Mouse (Mus musculus): Measurements from ENCODE around the gene Rbks.
"Not testable (repeated sequence)": the region's sequence is repeated elsewhere in the genome, so short reads cannot be mapped to it uniquely, and the experiment has no call there.

DNA sequence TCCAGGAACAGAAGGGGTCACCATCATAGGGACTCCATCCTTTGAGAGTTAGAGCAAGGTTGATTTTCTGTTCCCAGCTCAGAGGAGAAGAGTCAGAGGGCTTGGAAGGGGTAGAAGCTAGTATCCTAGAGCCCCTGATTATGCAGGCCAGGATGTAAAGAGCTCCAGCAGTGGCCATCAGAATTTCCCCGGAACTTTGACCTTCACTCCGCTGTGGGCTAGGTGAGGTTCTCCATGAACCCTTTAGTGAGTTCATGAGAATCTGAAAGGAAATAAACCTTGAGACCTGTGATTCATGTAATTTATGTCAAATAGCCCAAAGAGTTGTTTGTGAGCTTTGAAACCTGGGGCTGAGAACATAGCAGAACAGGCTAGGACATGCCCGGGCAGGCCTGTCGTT, 66.3 kb downstream of the Rbks start:
- TF ChIP-seq POLR2A, EP300 (IDR thresholded peaks at IDR 0.05; ENCODE audit: insufficient read depth, low read depth, low read length): not testable (repeated sequence)

Data from heart, adult 2 months (tissue).